Mouse (Mus musculus) limb, embryonic 12.5 days (tissue): ENCODE data around the gene Gm38393. TPM values are rescaled to one million over a fixed set of nuclear protein-coding genes. Genes with fewer than 3 reads are reported as not detected.

Experiments
- ATAC-seq: fragments of 200-750 bp; cut with Nextera tagmentation; 2 replicates; pipeline ENCODE4 v1.8.0; 2017; ENCODE audit warnings: low read depth, moderate TSS enrichment; ENCODE audit not compliant: insufficient number of reproducible peaks, insufficient read depth, low FRiP score, low TSS enrichment
- H3K27ac ChIP-seq: fragments of 300-500 bp; sonication (generic); 2 replicates; pipeline ENCODE4 v1.5.1; 2016; ENCODE audit warnings: mild to moderate bottlenecking, moderate library complexity
- H3K27me3 ChIP-seq: fragments of 300-500 bp; sonication (generic); 2 replicates; pipeline ENCODE4 v1.6.1; 2016; ENCODE audit warnings: mild to moderate bottlenecking, moderate library complexity
- H3K36me3 ChIP-seq: fragments of 300-500 bp; sonication (generic); 2 replicates; pipeline ENCODE4 v1.6.1; 2016; ENCODE audit warnings: mild to moderate bottlenecking, moderate library complexity
- H3K4me1 ChIP-seq: fragments of 300-500 bp; sonication (generic); replicated peaks from 2 replicates; pipeline ENCODE4 v1.6.1; 2016
- H3K4me2 ChIP-seq: fragments of 300-500 bp; sonication (generic); 2 replicates; pipeline ENCODE4 v1.6.1; 2016; ENCODE audit warnings: mild to moderate bottlenecking, moderate library complexity
- H3K4me3 ChIP-seq: fragments of 300-500 bp; sonication (generic); replicated peaks from 2 replicates; pipeline ENCODE4 v1.5.1; 2016; ENCODE audit warnings: mild to moderate bottlenecking
- H3K9ac ChIP-seq: fragments of 300-500 bp; sonication (generic); replicated peaks from 2 replicates; pipeline ENCODE4 v1.6.1; 2016; ENCODE audit warnings: mild to moderate bottlenecking, moderate library complexity
- H3K9me3 ChIP-seq: fragments of 300-500 bp; sonication (generic); 2 replicates; pipeline ENCODE4 v1.6.1; 2016; ENCODE audit warnings: mild to moderate bottlenecking, moderate library complexity
- WGBS: fragments of 180-500 bp; shearing (Covaris S2); methylation state at CpG from one replicate; pipeline ENCODE4 v1.1.7; 2016; 5-methylcytosine and 5-hydroxymethylcytosine counted together
- polyA plus RNA-seq: library from polyadenylated mRNA; unstranded; fragments of >200 nt; fragmentation: Nextera tagmentation; extraction: Ambion mirVana; gene quantifications from 2 replicates; pipeline ENCODE4 v1.2.1, GENCODE M21; 2016

Gene Gm38393
- polyA plus RNA-seq = 0.47 and 0.79 TPM in 2 replicates

DNA sequence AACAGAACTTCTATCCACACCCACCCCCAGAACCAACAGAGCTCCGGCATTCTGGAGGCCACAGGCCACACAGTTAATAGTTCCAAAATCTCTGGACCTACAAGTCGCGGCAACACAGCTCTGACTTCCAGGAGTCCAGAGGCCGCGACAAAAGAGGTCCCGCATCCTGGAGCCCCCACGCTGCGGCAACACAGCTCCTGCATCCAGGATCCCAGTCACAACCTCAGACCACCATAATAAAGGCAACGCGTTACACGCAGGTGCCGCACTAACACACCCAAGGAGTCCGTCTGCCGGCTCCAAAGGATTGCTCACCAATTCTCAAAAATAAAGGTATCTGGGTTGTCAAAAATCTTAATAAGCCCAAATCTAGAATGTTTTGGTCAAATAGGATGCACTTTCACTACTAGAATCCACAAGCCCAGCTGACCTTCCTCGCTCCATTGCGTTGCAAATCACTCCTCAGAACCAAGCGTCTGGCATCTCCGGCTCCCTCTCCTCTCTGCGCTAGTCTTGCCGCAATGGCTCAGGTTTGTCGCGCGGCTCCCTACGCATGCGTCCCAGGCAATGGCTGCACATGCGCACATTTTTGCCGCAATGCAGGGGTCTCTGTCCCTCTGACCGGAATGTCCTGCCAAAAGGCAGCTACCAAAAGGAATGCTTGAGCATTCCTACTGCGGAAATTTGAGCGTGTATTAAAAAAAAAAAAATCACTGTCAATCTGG is at the start of gene Gm38393, which contains the start of gene Snurf:
Gene Gm38393 (minus strand): TSS at position 459 of the 725 bp plus-strand sequence.
Gene Snurf (minus strand): TSS at position 444 of the 725 bp plus-strand sequence.
- H3K27me3 ChIP-seq = no peaks in the 10 kb centered on the region
- peak within 1 kb of the TSS; percentile 49 for H3K4me3 ChIP-seq
- H3K36me3 ChIP-seq = no peaks in the 10 kb centered on the region
- peak; percentile 36; the same call in 1 of the 2 replicates for ATAC-seq
- peak within 1 kb of the TSS; percentile 50 for H3K9ac ChIP-seq
- no peaks in the 10 kb centered on the region for H3K4me1 ChIP-seq
- WGBS = 50% methylated on average over 30 of the region's 30 CpGs
- peak within 1 kb of the TSS; percentile 57 for H3K27ac ChIP-seq
- H3K9me3 ChIP-seq = peaks cover 25% of the 10 kb centered on the region
- H3K4me2 ChIP-seq = peak within 1 kb of the TSS; percentile 57

DNA sequence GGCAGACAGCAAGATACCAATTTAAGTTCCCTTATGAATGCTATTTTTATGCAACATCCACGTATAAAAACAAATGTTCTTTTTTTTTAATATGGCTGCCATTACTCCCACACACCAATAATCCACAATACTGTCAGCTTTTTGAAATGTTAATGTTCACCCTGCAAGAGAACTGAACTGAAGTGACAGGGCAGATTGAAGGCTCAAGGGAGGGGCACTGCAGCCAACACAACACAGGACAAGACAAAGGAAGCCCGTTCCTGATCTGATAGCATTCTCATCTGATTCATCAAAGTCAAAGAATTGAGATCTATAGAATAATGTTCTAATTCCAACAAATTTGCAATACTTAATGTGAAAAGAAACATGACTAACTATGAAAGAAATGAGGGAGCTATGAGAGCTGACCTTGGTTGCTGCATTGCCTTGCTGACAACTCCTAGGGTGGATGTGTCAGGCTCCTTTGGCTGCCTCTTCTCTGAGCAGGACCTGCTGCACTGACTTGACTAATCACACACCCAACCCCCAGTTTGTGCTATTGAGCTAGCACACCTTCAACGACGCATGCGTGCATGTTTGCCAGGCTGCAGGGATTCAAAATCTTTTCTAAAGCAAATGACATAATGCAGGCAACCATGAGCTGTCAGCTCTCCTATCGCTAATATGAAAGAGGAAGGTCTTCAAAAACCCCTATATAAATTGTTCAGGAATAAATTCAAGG is 42.8 kb upstream of the Gm38393 start:
- Histone ChIP-seq H3K27me3 (no peaks in the 10 kb centered on the region), H3K4me1 (no peaks in the 10 kb centered on the region), H3K4me2 (no peak overlapping the region), H3K4me3 (no peak overlapping the region), H3K36me3 (no peaks in the 10 kb centered on the region), H3K27ac (no peak overlapping the region), H3K9ac (no peak overlapping the region), H3K9me3 (no peaks in the 10 kb centered on the region)
- 74% methylated on average over 6 of the region's 6 CpGs for WGBS
- no peak for ATAC-seq

DNA sequence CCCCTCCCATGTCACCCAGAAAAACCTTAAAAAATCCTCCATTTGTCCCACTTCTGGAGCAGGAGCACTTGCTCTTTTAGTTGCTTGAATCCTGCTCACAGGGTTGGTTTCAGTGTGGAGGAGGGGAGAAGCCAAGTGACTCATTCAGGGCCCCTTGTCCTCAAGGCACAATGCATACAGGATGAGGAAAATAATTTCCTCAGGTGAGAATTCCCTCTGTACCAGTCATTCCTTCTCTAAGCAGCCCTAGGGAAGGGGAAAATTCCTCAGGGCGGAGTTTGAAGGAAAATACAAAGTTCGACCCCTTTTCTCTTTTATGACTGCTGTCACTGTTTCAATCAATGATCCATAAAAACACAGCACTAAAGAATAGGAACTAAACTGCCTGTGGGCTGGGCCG is 8.3 kb upstream of the Gm38393 start:
- no peak overlapping the region for H3K27ac ChIP-seq
- H3K4me2 ChIP-seq = no peak overlapping the region
- H3K36me3 ChIP-seq = no peaks in the 10 kb centered on the region
- H3K27me3 ChIP-seq = no peaks in the 10 kb centered on the region
- no peak overlapping the region for H3K4me3 ChIP-seq
- no peaks in the 10 kb centered on the region; the same call in 1 of the 2 replicates for H3K9me3 ChIP-seq
- H3K4me1 ChIP-seq = no peaks in the 10 kb centered on the region
- WGBS = 72% methylated on average over 3 of the region's 3 CpGs
- no peak for ATAC-seq
- H3K9ac ChIP-seq = no peak overlapping the region

DNA sequence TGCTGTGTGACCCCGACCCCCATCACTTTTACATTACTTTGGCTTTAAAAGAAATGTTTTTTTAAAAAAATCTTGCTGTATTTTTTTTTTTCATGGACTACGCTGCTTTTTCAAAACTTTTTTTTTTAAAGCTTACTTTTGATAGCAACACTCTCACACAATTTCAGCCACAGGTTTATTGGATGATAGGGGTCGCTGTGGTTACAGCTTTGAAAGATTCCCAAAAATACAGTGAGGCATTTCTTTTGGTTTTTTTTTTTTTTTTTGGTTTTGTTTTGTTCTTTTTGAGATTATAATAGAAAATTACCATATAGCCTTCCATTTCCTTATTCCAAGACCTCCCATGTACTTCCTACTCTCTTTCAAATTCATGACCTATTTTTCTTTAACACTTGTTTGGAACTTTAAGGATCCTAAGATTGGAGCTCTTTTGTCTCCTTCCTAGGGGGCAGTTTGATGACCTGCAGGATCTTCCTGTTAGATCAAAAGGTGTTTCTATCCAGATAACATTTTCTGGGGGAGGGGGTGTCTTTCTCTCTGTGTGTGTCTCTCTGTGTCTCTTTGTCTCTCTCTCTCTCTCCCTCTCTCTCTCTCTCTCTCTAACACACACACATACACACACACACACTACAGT is 3.0 kb upstream of the Gm38393 start:
- Histone ChIP-seq H3K9ac (no peak overlapping the region), H3K27ac (no peak overlapping the region), H3K9me3 (peaks cover 22% of the 10 kb centered on the region), H3K4me2 (no peak overlapping the region), H3K4me1 (no peaks in the 10 kb centered on the region), H3K36me3 (no peaks in the 10 kb centered on the region), H3K4me3 (no peak overlapping the region), H3K27me3 (no peaks in the 10 kb centered on the region)
- WGBS = 42% methylated on average over 3 of the region's 3 CpGs
- ATAC-seq = no peak

DNA sequence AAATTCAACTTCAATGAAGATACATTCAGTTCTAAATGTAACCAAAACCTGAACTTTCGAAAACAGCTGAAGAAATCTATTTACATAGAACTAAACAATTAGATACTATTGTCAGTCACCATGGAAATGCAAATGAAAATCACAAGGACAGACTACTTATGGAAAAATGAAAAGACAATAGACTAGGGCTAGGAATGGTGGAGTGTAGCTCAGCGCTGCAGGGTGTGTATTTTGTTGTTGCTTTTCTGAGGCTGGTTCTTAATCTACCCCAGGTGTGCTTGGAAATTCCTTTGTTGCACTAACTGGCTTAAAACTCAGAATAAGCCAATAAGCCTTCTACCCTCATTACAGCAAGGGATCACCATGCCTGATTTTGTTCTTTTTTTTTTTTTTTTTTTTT is 1.4 kb upstream of the Gm38393 start:
- no peak overlapping the region for H3K27ac ChIP-seq
- no peak overlapping the region for H3K4me2 ChIP-seq
- no peaks in the 10 kb centered on the region for H3K27me3 ChIP-seq
- ATAC-seq = no peak
- no peaks in the 10 kb centered on the region for H3K4me1 ChIP-seq
- no peak overlapping the region for H3K9ac ChIP-seq
- peaks cover 25% of the 10 kb centered on the region for H3K9me3 ChIP-seq
- H3K36me3 ChIP-seq = no peaks in the 10 kb centered on the region
- 51% methylated on average over 2 of the region's 2 CpGs for WGBS
- H3K4me3 ChIP-seq = no peak overlapping the region

DNA sequence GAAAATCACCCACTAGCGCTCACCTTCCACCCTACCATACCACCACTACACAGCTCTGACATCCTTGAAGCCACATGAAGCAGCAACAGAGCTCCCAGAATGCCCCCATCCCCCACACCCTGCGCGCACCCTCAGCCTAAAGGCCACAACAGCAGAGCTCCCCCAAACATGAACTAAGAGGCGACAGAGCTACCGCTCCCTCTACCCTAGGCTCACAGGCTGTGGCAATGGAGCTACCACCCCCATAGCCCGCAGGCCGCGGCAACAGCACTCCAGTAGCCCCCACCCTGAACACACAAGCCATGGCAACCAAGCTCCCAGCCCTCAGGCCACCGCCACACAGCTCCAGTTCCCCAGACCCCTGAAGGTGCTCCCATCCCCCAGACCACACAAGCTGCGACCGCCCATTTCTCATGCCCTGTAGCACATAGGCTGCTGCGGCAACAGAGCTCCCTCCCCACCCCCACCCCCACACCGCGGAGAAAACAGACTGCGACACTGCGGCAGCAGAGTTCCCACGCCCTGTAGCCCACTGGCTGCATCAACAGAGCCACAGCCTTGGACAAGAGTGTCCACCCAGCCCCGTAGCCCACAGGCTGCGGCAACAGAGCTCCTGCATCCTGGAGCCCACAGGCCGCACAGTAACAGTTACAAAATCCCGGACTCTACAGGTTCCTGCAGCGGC is 801 bp downstream of the Gm38393 start:
- peaks cover 25% of the 10 kb centered on the region for H3K9me3 ChIP-seq
- ATAC-seq = peak; percentile 89
- H3K4me1 ChIP-seq = no peaks in the 10 kb centered on the region
- WGBS = 55% methylated on average over 22 of the region's 22 CpGs
- H3K9ac ChIP-seq = peak overlapping the region; percentile 50
- peak overlapping the region; percentile 57 for H3K4me2 ChIP-seq
- H3K27ac ChIP-seq = peak overlapping the region; percentile 57
- H3K36me3 ChIP-seq = no peaks in the 10 kb centered on the region
- H3K27me3 ChIP-seq = no peaks in the 10 kb centered on the region
- H3K4me3 ChIP-seq = peak overlapping the region; percentile 49

DNA sequence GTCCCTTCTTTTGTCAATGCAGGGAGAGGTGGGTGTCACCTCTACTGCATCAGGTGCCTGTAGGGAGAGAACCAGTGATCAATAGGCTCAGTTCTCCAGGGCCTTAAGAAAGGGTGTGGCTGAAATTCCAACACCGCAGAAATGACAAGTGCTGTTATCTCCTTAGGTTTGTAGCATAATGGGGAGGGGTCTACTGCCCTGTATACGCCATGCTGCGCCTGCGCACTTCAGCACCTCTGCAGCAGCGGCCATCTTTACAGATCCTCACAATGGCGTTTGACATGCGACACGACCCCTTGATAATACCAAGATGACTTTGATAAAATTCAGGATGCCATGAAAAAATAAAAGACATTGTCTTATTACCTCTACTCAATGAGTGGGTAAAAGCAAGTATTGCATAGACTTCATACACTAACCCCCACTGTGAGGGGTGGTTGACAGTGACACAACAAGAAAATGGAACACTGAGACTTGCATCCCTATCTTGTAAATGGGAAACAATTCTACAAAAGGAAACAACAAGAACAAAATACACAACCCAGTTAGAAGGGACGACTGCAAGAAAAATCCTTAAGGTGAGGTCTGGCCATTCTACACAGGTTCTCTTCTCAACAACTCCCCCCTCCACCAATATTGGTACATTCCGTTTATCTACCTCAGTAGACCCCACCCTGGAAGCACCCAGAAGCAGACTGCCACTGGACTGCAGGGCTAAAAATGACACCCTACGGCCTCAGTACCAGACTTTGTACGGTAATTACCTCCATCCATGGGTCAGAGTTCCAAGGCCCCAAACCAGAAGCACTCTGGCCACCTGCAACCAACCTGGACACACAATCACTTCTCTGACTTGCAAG is 1.6 kb downstream of the Gm38393 start:
- H3K36me3 ChIP-seq = no peaks in the 10 kb centered on the region
- 59% methylated on average over 12 of the region's 12 CpGs for WGBS
- peak overlapping the region; percentile 49 for H3K4me3 ChIP-seq
- ATAC-seq = no peak
- H3K27me3 ChIP-seq = no peaks in the 10 kb centered on the region
- H3K9ac ChIP-seq = peak overlapping the region; percentile 50; the same call in 1 of the 2 replicates
- no peaks in the 10 kb centered on the region for H3K4me1 ChIP-seq
- peaks cover 25% of the 10 kb centered on the region for H3K9me3 ChIP-seq
- H3K27ac ChIP-seq = peak overlapping the region; percentile 57; the same call in 1 of the 2 replicates
- peak overlapping the region; percentile 57 for H3K4me2 ChIP-seq

DNA sequence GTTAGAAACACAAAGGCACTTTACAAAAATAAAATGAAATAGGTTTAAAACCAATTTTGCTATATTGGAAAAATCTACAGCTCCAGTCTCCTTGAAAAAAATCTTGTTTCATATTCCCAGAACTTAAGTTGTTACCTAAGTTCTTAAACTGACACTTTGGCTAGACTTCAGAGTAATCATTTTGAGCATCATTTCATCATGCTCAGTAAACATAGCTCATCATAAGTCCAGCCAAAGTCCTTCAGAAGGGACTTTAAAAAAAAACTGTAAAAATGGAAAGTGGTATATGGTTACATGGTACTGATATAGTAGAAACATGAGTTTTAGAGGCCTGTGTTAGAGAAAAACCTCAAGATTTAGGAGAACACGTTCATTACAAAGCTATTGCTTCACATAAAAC is 26.2 kb downstream of the Gm38393 start:
- ATAC-seq = no peak
- H3K27ac ChIP-seq = no peak overlapping the region

More for the DNA sequence above, 26.2 kb downstream of the Gm38393 start:
- Histone ChIP-seq H3K4me3 (no peak overlapping the region), H3K9ac (no peak overlapping the region), H3K9me3 (no peaks in the 10 kb centered on the region), H3K27me3 (no peaks in the 10 kb centered on the region), H3K36me3 (no peaks in the 10 kb centered on the region; the same call in 1 of the 2 replicates), H3K4me2 (no peak overlapping the region), H3K4me1 (no peaks in the 10 kb centered on the region)
- 60% methylated on average over 1 of the region's 1 CpGs for WGBS
